Mouse (Mus musculus) CD4-positive helper T cell, adult 2 months (primary cell): ENCODE measurements around the gene Fosb.

Source experiments
- DNase-seq: peaks from one replicate; pipeline ENCODE4 v3.0.0-alpha.2; 2012; ENCODE audit warnings: low read depth, missing footprints, low spot score

Fosb gene

DNA sequence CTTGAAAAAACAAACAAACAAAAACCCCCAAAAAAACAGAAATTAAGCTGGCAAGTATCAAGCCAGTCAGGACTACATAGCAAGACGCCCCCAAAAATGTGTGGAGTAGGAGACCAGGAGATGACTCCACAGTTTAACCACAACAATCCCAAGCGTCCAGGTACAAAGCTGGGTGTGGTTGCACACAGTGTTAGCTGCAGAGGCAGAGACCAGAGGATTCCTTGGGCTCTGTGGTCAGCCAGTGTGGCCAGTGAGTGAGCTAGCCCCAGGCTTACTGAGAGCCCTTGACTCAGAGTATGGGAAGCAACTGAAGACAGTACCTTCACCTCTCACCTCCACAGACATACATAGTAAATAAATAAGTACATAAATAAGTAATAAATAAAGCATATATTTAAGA, 22.1 kb upstream of the Fosb start:
- DNase-seq, result no peak

DNA sequence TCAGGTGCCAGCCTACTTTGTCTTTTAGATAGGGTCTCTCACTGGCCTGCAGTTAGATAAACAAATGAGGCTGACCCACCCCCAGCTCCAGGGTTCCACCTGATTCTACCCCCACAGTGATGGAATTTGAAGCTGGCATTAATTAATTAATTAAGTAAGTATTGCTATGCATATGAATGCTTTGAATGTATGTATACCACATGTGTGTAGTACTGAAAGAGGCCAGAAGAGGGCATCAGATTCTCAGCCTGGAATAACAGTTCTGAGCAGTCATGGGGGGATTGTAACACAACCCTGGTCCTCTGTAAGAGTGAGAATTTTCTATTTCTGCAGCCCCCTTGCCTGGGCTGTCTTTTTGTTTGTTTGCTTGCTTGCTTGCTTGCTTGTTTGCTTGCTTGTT, 18.6 kb upstream of the Fosb start:
- peak; percentile 54 for DNase-seq

DNA sequence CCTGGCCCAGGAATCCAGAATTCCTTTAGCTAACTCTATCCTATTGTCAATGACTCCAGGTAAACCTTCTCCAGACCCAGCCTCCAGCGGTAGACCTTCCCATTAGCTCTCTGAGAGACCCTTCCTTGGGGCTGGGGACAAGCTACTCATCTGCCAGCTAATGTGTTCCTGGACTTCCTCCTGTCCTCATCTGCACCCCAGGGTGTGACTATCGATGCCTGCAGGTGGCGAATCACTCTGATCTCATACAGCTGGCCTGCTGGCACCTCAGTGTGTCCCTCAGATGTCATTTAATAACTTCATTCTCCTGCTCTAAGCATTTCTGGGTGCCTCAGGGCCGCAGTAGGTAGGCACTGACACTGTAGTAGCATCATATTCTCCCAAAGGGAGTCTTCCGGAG, 17.9 kb upstream of the Fosb start:
- no peak for DNase-seq

DNA sequence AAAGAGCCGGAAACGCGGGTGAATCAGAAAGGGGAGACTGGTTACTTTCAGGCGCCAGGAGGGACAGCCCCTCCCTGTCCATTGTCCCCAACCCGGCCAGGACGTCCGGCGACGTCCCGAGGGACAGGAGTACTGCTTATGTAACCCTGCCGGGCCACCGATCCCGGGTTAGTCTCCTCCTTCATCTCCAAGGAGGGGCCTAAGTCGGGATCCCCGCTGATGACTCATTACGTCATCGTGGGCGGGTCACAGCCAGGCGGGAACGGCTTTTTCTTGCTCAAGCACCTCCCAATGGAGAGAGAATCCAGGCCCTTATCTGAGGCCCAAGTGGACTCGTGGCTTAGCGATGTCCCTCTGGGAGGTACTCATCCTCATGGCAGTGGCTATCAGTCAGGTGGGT, 17.3 kb upstream of the Fosb start:
- DNase-seq, result peak; percentile 66

DNA sequence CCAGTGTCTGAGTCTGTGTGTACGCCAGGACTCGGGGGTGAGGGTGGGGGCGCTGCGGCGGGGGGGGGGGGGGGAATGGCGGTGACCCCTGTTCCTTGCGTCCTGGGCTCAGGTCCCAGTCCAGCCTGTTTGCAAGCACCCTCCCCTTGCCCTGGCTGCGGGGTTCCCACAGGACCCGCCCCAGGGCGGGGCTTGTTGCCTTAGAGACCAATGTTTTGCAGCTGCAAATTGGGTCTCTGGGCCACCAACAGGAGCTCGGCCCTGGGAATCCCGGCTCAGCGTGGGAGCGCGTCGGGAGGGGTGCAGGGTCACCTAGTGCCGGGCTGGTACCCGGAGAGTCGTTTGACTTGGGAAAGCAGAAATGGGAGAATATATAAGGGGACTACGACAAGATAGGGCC, 16.5 kb upstream of the Fosb start:
- DNase-seq, result peak; percentile 88

DNA sequence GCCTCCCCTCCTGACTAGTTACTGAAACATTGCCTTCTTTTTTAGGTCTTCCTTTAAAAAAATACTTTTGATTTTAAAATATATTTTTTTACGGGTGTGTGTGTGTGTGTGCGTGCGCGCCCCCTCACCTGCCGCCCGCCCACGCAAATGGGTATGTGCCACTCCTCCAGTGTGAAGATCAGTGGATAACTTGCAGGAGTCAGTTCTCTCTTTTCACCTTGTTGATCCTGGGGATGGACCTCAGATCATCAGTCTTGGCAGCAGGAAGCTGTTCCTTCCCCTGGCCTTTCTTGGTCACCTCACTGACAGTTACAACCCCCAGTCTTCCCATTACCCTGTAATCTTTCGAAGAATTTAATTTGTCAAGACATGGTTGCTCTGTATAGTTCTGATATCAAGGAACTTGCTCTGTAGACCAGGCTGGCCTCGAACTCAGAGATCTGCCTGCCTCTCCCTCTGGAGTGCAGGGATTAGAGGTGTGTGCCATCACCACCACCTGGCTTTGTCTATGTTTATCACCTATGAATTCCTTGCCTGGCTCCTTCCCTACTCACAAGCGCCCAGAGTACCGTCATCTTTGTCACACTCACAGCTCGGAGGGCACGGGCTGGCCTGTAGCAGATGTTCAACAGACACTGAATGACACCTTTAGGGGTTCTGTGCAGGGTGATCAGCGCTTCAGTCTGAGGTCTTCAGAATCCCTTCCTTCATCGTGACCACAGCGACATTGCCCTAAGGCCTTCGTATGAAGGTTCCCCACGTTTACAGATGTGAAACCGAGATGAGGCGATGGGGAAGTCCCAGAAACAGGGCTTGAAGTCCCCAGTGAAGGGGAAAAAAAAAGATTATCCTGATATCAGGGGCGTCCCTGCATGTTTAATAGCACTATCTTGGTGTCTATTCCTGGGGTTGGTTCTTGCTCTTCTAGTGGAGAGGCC, 15.7 kb upstream of the Fosb start:
- peak; percentile 84 for DNase-seq

DNA sequence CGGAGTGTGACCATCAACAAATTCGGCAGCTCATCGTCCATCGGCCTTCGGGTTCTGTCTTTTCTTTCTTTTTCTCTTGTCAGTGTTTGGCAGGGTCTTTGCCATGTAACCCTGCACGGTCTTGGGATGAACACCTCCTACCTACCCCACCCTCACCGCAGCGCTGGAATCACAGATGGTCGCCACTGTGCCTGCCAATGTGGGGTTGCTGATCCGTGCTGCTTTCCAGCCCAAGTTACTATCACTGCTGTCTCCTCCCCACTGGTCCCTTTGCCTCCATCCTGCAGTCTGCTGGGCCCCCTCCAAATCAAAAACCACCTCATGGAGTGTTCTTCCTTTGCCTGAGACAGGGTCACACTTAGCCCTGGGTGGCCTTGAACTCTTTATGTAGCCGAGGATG, 14.4 kb upstream of the Fosb start:
- no peak for DNase-seq

DNA sequence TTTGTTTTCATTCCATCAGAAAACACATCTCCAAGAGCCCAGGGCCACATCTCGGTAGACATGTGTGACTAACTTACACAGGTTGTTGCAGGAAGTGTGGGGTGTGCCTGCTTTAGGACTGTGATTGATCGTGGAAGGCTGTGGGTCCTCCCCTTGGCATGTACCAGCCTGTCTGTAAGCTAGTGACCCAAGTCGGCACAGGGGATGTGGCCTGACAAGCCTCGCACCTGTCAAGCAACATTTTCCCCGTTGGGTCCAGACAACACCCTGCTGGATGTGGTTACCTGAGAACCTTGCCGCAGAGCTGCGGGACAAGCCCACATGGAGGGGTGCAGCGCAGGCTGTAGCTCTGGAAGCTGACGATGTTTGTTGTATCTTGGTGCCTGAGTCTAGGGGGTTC, 12.6 kb upstream of the Fosb start:
- peak; percentile 51 for DNase-seq

DNA sequence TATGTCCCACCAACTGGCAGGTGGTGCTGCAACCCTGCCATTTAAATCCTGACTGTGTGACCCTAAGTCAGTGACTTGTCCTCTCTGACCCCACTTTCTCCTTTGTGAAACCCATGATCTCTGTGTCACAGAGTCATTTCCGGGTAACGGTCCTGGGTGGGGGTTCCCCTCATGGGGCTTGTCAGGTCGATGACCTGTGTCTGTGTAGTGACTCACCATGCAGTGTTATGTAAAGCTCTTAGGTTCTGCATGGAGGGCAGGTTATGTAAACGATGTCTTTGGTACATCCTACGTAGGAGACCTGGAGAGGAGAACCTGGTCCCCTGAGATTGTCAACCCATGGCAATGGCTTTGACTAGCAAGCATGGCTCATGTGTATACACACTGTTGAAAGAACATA, 11.6 kb upstream of the Fosb start:
- peak; percentile 86 for DNase-seq

DNA sequence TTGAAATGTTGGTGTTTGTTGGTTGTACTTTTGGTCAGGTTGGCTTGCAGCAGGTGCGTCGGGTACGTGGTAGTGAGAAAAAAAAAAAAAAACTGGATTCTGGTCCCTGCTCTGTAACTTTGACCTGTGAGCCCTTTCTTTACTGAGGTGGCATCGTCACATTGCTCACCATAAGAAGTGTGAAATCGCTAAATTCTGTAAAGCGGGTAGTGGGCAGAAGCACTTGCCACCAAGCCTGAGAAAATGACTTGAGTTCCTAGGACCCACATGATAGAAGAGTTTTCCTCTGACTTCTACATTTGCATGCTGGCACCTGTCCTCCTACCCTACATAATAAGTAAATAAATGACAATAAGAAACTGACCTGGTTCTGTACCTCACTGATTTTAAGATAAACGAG, 10.8 kb upstream of the Fosb start:
- peak; percentile 52 for DNase-seq

DNA sequence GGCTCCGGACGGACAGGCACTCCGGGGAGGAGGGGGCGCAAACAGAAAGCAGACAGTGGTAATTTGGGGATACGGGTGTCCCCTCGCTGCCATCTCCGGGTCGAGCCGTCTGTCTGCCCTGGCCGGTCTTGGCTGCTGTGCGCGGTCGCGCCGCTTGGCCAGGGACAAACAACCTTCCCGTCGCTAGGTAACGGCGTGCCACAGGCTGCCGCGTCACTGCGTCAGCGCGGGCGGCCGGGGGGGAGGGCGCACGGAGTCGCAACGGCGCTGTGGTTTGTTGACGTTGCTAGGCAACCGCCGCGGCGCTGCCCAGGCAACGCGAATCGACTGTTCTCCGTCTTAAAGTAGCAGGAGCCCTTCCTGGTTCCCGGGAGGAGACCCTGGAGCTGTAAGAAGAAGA, 10.1 kb upstream of the Fosb start:
- DNase-seq, result peak; percentile 98

DNA sequence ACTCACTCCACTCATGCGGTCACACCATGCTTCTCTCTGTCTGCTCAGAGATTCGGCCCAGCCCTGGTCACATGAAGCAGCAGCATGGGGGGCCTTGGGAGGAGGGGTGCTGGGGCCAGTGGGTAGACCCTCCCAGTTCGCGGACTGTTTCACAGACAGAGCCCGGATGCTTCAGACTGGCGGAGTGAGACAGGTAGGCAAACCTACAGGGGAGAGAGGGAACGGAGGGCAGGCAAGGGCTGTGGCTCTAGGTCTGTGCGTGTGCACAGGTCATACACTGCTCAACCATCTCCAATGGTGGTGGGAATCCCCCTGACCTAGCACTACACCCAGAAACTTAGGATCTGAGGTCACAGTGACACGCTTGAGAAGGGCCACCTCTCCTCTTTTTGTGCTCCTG, 9.6 kb upstream of the Fosb start:
- DNase-seq, result no peak

DNA sequence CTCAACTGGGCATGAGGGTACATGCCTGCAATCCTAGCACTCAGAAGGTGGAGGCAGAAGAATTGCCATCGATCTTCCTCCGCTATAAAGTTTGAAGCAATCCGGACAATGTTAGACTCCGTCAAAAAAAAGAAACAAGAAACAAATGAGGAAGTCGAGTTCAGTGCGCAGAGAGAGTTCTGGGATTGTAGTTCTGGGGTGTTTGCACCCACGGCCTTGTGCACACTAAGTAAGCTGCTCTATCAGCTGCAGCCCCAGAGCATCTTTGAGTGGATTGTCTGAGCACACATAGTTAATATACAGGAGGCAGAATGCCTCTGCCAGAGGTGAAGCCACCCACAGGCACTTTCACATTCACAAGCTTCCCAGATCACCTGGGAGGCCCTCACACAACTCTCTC, 8.8 kb upstream of the Fosb start:
- DNase-seq, result peak; percentile 41

DNA sequence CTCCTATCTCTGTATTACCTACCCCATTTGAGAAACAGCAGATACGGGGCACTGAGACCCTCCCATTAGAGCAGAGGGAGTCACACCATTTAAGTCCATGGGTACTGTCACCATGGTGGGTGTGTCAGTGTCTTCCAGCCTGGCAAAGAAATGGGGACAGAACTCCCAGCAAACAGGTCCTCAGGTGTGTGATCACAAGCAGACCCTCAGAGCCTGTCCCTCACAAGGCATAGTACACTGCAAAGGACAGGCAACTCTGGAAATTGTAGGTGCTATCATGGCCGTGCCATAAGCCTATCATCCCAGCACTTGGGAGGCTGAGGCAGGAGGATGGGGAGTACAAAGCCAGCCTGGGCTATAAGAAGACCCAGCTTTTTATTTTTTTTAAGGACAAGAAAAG, 8.3 kb upstream of the Fosb start:
- DNase-seq, result no peak

DNA sequence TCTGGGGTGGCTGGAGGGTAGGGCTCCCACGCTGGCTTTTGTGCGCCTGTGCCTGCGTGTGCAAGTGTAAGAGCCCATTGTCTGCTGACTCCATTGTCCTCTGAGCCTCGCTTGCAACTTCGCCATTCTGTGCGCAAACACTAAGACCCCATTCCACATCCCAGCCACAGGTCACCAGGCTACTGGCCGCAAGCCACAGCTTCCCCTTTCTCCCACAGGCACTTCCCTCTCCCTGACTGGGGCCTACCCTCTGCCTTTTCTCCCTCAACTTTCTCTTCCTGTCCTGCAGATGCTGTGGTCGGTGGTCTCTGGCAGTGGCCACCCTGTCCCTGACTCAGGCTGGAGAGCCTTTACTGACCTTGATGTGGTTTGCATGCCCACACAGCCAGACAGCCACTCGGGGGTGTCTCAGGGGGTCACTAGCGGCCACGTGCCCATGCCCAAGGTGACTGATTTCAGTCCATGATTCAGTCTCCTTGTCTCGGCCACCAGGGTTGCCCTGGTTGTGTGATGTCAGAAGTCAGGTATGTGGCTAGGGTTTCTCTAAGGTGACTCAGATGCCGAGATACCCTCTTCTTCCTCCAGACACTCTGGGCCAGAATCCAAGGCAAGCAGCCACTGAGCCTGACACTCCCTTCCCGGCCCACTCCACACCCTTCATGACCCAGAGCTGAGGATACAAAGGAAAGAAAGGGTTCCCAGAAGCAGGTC, 6.8 kb upstream of the Fosb start:
- DNase-seq, result peak; percentile 35

DNA sequence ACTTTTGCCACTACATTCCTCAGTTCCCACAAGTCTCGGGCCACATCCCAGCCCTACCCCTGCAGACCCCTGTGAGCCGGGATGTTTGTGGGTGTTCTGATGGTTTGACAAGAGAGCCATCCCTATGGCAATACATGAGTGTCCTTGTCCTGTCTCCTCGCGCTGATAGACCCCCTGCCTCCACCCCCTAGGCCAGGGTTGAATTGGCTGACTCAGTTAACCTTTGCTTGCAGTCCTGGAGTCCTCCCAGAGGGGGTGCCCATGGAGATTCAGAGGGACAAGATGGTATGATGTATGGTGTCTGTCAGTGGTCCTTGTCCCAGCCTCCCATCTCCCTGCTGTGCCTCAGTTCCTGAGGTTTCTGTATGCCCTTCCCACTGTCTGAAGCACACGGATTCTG, 4.2 kb upstream of the Fosb start:
- no peak for DNase-seq

DNA sequence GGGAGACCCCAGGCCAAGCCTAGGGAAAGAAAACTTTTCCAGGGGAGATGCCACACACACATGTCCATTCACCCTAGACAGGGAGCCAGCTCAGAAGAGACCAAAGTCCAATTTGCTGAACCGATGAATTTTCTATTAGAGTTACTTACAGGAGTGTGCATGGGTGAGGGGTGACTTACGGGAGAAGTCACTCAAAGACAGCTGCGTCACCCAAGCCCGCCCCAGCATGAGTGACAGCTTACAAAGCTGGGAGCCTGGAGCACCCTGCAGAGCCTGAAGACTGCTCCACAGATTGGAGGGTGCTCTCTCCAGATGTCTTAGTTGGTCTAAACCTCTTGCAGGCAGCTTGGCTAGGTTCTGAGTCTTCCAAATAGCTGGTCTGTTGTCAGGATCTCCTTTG, 2.1 kb upstream of the Fosb start:
- peak; percentile 10 for DNase-seq

DNA sequence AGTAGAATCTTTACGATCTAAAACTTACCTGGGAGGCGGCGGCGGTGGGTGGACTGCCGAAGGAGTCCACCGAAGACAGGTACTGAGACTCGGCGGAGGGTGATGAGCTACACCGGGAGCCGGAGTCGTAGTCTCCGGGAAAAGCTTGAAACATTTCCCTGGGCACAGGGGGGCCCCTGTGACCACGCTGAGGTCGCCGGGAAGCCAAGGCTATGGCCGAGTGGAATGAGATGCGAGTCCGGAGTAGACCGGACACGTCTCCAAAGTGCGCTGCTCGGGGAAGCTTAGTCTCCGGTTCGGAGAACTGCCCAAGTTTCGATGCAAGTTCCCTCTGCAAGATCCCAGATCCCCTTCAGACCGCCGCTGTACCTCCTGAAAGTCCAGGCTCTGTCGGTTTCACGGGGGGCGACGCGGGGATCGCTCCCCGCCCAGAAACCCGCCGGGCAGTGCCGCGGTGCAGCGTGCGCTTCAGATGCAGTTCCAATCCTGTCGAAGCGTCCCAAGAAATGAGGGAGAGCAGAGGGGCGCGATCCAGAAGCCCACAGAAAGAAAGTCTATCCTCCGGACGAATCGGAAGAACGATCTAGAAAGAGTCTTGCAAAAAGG, 470 bp downstream of the Fosb start:
- peak; percentile 61 for DNase-seq

DNA sequence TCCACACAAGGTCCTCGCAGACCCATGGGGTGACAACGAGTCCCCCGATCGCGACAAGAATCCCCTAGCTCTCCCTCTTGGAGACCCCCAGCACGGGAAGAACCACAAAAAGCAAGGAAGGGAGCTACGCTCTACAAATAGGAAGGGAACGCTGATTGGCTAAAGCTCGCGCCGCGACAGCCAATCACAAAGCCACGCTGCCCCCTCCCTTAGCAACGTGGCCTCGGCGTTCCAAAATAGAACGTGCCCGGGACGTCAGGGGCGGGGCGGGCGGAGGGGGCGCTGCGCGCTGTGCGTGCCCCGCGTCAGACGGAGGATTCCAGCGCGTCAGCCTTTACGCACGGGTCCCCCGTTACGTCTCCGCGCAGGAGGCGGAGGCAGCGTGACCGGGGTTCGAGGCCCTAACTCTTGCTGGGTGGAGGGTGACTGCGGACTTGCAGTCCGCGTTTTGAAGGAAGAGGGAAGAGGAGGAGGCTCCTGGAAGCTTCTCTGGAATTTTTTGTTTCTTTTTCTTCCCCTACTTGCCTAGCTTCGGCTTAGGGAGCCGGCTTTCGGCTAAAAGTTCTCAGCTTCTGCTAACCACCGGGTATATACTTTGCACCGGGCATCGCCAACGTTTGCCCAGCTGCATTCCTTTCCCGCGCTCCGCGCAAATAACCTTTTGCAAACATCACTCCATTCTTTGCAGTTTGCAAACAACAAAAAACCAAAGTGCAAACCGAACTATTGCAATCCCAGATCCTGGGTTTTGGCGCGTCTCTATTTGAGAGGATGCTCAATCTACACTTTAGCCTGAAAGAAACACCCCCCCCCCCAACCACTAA, 1.2 kb downstream of the Fosb start:
- DNase-seq, result peak; percentile 96

DNA sequence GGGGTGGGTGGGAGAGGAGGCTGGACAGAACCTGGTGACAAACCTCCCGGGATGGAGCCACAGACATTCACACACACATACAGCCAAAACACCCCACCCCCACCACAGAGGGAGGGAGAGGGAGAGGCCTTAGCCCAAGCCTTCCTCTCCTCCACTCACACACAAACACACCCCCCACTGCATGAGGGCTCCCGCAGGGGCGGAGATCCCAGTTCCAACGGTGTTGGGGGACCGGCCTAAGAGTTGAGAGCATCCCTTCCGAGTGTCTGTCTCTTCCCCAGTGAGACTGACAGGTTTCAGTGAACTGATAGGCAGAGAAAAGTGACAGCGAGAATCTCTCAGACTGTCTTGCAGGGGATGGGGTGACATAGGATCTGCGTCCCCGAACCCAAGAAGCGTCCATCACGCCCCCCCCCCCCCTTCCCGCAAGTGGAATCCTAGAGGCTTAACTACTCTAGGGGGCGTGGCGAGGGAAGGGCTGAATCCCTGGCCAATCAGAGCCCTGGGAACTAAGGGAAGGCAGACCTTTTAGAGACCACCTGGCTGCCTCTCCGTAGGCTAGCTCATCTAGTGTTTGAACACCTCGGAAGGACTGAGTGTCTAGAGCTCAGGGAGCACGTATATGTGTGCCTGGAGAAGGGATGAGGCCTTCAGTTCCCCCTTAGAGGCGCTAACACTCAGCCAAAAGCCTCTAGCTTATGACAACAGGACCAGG, 2.0 kb downstream of the Fosb start:
- peak; percentile 80 for DNase-seq
